Mouse (Mus musculus): Measurements from ENCODE around the gene Shisa3.

DNA sequence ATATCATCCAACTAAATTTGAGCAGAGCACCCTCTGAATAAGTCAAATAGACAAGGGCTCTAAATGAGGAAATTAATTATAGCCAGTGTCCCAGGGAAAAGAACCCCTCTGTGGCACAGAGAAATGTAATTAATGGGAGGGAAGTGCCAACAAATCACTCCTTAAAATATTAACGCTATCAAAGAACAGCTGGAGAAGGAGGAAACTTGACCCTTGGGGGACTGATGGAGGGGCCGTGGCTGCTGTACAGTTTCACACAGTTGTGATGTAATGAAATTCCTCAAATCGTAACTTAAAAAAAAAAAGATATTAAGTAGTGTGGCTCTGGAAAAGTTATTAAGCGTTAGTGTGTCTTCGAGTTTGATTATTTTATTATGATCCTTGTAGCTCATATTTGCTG is 1.7 kb upstream of the Shisa3 start:
- TF ChIP-seq EP300 (IDR thresholded peaks at IDR 0.05; ENCODE audit: low read depth in 1 of 2, low read length in 2 of 2) (no peak), POLR2A (IDR thresholded peaks at IDR 0.05; ENCODE audit: control insufficient read depth in 1 of 2, insufficient read depth in 1 of 2, low read depth in 1 of 2, low read length in 2 of 2, poor library complexity in 1 of 2) (no peak), POLR2AphosphoS5 (IDR thresholded peaks at IDR 0.05; ENCODE audit: borderline replicate concordance, low read depth, low read length) (no peak), CTCF (IDR thresholded peaks at IDR 0.05 in 2 of 3, conservative IDR thresholded peaks at IDR 0.05 in 1 of 3; ENCODE audit: control insufficient read depth in 1 of 3, insufficient read depth in 1 of 3, low read depth in 2 of 3, low read length in 3 of 3, poor library complexity in 1 of 3, severe bottlenecking in 1 of 3) (no peak), GATA1 (IDR thresholded peaks at IDR 0.05; ENCODE audit: low read depth, low read length) (no peak), TCF12 (IDR thresholded peaks at IDR 0.05; ENCODE audit: low read depth, low read length) (no peak), ELF1 (IDR thresholded peaks at IDR 0.05; ENCODE audit: low read depth, low read length) (no peak), MXI1 (IDR thresholded peaks at IDR 0.05; ENCODE audit: low read depth, low read length) (no peak), NRF1 (IDR thresholded peaks at IDR 0.05; ENCODE audit: insufficient read depth, low read depth, low read length, poor library complexity, severe bottlenecking) (no peak), POLR2AphosphoS2 (IDR thresholded peaks at IDR 0.05; ENCODE audit: low read length) (no peak), USF2 (IDR thresholded peaks at IDR 0.05; ENCODE audit: borderline replicate concordance in 1 of 2, insufficient read depth in 1 of 2, low read depth in 1 of 2, low read length in 2 of 2) (no peak)
